Mouse (Mus musculus) gastrocnemius, postnatal 14 days (tissue): ENCODE measurements around the gene Aspscr1. TPM values are rescaled to one million over a fixed set of nuclear protein-coding genes. Genes with fewer than 3 reads are reported as not detected.

Experiments
- DNase-seq: peaks from one replicate; pipeline ENCODE4 v3.0.0; 2021; ENCODE audit warnings: mixed read lengths
- intact Hi-C: fragments of 180-260 bp; cut with DNase I; formaldehyde crosslinking; loops from one replicate; pipeline ENCODE4 v1.15.1; 2025; ENCODE audit warnings: low total_unique reads
- total RNA-seq, 2 experiments: library from RNA; stranded (reverse); gene quantifications; 2 replicates each; pipeline ENCODE4 v1.2.3; 2021

Gene Aspscr1
- total RNA-seq, 2 experiments from 2014 or later: 25.0 to 26.9 TPM

DNA sequence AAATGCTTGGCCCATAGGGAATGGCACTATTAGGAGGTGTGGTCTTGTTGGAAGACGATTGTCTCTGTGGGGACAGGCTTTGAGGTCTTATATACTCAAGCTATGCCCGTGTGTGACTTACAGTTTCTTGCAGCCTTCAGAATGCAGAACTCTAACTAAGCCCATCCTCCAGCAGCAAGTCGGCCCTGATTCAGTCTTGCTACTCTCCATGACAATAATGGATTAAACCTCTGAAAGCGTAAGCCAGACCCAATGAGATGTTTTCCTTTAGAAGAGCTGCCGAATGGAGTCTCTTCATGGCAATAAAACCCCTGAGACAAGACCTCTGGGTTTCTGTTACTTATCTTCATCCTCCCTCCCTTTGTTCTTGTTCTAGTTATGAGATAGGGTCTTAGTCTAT is 38.0 kb upstream of the Aspscr1 start:
- intact Hi-C loops: no loop called here
- no peak for DNase-seq

DNA sequence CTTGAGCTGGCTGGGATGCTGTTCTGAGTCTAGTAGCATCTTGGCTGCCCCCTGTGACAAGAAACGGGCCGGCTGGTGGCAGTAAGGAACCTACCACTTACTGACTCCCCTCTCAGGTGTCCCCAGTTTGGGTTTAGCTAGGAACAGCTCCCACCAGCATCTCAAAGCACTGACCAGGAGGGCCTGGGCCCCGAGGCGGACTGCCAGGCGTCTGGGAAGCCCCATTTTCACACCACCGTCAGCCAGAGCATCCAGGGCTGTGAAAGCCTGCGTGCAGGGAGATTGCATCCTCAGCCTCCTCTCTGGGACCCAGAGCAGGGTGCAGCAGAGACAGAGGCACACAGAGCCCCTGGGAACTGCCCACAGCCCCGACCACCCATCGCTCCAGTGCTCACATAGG is 31.5 kb upstream of the Aspscr1 start:
- no peak for DNase-seq
- intact Hi-C loops: no loop called here

- intact Hi-C loops: no loop called here
- no peak for DNase-seq
Measured at GRCm38 (mm10) chr11:120641869-120642268, 30.9 kb upstream of the Aspscr1 start.

- intact Hi-C loops: no loop called here
- DNase-seq: no peak
Measured at GRCm38 (mm10) chr11:120642939-120643600, 29.7 kb upstream of the Aspscr1 start.

DNA sequence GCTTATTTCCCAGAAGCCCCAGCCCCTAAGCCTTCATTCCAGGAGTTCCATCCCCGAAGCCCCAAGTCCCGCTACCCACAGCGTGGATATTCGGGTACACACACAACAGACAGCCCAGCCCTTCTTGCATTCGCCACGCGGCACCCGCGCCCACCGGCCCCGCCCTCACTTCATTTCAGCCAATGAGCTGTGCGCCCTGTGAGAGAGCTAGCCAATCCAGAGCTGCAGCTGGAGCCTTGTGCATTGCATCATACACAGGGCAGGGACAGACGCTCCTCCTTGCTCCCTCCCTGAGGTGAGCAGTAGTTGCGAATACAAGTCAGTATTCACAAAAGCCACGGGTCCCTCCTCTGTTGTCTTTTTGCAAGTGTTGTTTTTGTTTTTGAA is 29.2 kb upstream of the Aspscr1 start, which contains the start of gene Pycr1:
Gene Pycr1 (minus strand): TSS at position 169 of the 387 bp plus-strand sequence.
- peak; percentile 94 for DNase-seq
- intact Hi-C loops: no loop called here

DNA sequence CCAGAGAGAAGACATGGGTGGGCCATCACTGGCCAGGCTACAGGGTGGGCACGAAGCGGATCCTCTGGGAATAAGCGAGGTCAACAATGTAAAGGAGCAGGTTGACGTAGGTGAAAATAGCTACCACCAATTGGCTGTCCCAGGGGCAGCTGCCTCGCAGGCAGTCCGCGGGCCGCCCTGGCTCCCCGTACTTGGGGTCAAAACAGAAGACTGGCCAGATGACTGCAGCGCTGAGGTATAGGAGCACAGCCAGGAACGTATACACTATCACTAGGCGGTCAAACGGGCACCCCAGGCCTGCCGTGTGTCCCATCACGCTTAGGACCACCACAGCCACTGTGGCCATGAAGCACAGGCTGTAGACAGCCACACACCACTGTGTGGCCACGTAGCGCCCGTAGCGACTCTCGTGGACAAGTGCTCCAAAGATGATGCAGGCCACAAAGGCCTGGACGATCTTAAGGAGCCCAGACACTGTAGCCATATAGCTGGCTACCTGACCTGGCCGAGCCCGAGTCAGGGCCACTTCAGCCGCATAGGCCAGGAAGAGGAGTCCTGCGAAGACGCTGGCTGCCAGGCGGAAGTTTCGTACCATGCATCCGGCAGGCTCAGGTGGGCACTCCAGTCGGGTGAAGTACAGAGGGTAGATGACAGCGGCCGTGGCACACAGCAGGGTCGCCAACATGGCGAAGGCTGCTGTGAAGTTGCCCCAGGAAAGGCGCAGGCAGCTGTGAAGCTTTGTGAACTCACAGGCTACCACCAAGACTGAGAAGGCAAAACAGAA is 25.5 kb upstream of the Aspscr1 start:
- intact Hi-C loops: no loop called here
- no peak for DNase-seq

DNA sequence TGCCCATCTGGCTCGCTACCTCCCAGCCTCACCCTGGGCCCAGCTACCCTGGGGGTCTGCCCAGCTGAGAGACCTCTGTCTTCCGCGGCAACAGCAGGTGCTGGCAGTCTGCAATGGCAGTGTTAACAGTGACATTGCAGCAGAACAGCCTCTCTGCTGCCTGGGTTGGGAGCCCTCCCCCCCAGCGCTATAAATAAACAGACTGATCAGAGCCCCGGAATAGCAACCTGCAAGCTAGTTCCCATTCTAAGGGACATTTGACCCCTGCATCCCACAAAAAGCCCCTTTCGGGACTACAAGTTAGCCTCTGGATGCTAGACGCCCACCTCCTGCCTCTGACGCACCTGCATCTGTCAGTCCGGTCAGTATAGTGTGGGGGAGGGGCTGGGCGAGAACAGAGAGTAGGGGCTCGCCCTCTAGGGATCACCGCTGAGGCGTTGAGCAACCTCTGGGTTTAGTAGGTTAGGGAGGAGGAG is 24.7 kb upstream of the Aspscr1 start, which contains the start of gene Myadml2:
Gene Myadml2 (minus strand): TSS at position 158 of the 476 bp plus-strand sequence.
- intact Hi-C loops: no loop called here
- no peak for DNase-seq

DNA sequence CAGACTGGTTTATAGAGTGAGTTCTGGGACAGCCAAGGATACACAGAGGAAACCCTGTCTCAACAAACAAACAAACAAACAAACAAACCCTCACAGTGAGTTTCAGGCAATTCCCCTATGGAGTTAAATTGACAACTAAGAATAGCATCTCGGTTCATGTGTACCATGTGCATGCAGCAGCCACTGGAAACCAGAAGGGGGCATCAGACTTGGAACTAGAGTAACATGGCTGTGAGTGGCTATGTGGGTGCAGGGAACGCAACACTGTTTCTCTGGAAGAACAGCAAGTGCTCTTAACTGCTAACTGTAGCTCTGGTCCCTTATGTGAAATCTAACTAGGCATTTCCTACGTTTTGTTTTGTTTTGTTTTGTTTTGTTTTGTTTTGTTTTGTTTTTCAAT is 20.9 kb upstream of the Aspscr1 start:
- no peak for DNase-seq
- intact Hi-C loops: no loop called here

GRCm38 (mm10) chr11:120654741-120655140 is 18.0 kb upstream of the Aspscr1 start:
- intact Hi-C loops: no loop called here

DNA sequence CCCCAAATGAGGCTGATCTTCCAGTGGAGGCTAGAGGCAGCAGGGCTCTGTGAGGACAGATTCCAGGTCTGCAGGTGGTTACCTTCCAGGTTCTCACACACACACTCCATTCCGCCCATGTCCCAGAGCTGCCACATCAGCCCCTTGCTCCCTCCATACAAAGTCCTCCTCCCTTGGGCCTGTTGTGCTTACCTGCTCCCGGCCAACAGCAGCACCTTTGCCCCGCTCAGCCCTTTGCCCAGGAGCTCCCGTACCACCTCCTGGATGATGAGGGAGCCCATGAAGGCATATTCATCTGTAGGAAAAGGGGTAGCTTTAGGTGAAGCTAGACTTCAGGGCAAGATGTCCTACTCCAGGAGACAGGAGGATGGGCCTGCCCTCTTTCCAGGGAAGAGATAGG is 15.5 kb upstream of the Aspscr1 start:
- no peak for DNase-seq
- intact Hi-C loops: no loop called here

More at GRCm38 (mm10) chr11:120654741-120655140, 18.0 kb upstream of the Aspscr1 start:
- DNase-seq: no peak

DNA sequence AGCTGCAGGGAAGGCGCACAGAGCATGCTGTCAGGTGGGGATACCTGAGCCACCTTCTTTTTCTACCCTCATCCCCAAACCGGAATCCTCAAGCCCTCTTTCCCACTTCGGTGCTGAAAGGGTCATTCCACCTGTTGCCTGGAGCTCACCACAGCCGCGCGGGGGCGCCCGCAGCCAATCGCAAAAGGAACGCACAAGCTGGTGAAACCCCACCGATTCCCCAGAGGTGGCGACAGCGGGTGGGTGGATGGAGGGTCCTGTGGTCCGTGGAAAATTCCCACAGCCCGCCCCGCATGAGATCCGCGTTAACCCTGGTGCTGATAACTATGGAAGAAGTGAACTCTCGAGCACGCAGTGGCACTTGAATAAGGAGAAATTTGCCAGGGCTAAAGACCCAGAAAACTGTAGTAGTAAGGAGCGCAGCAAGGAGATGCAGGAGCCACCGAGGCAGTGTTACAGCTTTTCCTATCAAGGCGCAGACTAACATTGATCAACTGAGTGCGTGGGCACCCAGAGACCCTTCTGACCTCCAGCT is 13.8 kb upstream of the Aspscr1 start:
- intact Hi-C loops: no loop called here
- DNase-seq: peak; percentile 82

DNA sequence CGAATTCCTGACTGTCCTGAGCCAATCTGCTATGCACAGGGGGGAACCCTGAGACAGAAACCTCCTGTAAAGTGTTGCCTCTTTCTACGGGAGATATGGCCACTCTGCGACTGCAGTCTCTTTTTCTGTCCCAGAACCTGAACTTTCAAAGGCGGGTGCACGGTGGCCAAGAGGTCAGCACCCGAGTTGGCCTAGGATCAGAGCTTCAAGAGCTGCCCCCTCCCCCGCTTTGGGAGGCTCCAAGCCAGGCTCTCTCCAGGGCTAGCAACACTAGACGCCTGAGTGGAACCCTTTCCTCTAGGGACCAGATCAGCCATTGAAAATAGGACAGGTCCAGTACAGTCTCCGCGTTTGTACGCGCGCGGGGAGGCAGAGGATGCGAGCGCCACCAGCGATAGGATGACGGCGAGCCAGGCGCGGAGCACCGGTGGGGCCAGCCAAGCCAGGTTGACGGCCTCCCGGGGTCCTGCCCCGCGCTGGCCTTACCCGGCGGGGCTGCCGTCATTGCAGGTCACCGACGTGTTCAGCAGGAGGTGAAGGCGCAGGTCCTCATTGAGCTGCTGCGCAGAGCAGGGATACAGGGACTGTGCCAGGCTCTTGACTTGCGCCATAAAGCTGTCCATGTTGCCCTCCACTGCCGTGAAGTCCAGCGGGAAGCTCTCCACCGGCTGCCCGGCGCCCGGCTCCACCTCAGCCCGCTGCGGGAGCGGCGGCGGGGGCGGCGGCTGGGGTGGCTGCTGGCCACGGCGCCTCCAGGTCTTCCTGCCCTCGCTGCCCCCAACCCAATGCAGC is 13.1 kb upstream of the Aspscr1 start:
- DNase-seq: no peak
- intact Hi-C loops: loop anchor here (2.0 kb wide), 1 partner anchor 51 kb away; no protein-coding TSS in a partner anchor

- intact Hi-C loops: loop anchor here (2.0 kb wide), 1 partner anchor 50 kb away; no protein-coding TSS in a partner anchor
- DNase-seq: peak; percentile 54
Measured at GRCm38 (mm10) chr11:120660301-120661075, 12.3 kb upstream of the Aspscr1 start.

DNA sequence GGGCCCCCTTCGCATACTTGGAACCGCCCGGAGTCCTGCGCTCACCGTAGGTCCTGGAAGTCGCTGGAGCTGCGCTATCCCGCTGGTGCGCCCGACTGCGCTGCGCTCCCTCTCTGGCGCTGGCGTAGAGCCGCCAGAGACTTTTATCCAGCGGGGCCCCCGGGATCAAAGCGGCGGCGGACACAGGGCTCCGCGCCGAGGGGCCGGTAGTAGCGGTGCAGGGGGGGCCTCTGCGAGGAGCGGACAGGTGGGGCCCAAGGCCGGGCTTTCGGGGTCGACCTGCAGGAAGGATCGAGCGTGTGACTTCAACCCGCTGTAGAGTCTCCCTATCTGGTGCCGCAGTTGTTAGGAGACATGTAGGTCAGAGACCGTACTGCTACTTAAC is 11.7 kb upstream of the Aspscr1 start, which contains the start of gene Notum:
Gene Notum (minus strand): TSS at position 100 of the 385 bp plus-strand sequence.
- DNase-seq: no peak
- intact Hi-C loops: loop anchor here (2.0 kb wide), 1 partner anchor 50 kb away; no protein-coding TSS in a partner anchor

DNA sequence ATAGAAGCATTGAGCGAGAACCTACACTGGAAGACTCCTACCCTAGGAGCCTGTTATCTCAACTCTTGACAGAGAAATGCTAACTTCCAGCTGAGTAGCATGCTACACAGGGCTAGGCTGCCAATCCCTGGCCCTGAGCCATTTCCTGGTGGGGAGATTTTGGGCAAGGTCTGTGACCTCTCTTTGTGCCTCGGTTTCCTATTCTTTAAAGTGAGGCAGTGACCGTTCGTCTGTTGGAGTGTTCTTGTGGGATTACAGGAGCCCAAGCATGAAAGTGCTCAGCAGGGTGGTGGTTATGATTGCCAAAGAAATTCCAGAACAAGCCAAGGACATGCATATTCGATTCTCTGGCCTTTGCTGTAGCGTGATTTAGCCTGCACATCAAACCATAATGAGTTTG is 10.0 kb upstream of the Aspscr1 start:
- intact Hi-C loops: no loop called here
- DNase-seq: no peak

GRCm38 (mm10) chr11:120663714-120664113 is 9.1 kb upstream of the Aspscr1 start:
- DNase-seq: no peak
- intact Hi-C loops: no loop called here

GRCm38 (mm10) chr11:120665406-120665805 is 7.4 kb upstream of the Aspscr1 start:
- peak; percentile 44 for DNase-seq
- intact Hi-C loops: no loop called here

DNA sequence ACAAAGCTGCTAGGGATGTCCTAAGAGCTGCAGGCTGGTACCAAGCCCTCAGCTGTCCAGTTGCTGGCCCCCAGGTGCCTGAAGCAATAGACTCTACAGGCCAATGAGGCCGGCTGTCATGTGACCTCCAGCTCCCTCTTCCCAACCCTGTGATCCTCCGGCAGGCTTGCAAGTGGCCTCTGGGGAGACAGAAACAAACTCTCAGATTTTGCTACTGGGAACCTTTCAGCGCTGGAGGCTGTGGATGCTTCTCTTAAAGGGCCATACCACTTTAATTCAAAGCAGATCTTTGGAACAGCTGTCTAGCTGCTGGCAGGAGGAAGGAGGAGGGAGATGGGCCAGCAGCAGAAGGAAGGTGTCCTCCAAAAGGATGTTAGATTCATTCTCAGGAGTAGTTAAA is 6.2 kb upstream of the Aspscr1 start:
- DNase-seq: no peak
- intact Hi-C loops: no loop called here
